Mouse (Mus musculus) left cerebral cortex, postnatal 14 days (tissue): ENCODE measurements around the gene Lilra5. TPM values are rescaled to one million over a fixed set of nuclear protein-coding genes. Genes with fewer than 3 reads are reported as not detected.
"Not testable (repeated sequence)": the region's sequence is repeated elsewhere in the genome, so short reads cannot be mapped to it uniquely, and the experiment has no call there.

Experiments
- DNase-seq, 2 experiments: peaks; one replicate each; pipeline ENCODE4 v3.0.0; 2021 to 2022; ENCODE audit warnings: low spot score in 2 of 2, mixed read lengths in 1 of 2
- intact Hi-C: fragments of 180-260 bp; cut with DNase I; formaldehyde crosslinking; loops from one replicate; pipeline ENCODE4 v1.15.1; 2025
- long read RNA-seq, 2 experiments: library from polyadenylated mRNA; stranded (forward); transcript quantifications; one replicate each; pipeline ENCODE4 v2.0.0; 2021
- total RNA-seq, 2 experiments: library from RNA; stranded (reverse); gene quantifications; 2 replicates each; pipeline ENCODE4 v1.2.3; 2021

Lilra5 gene
- not detected for total RNA-seq
- long read RNA-seq, experiment 1 = 0 reads
- long read RNA-seq, experiment 2 = 0 reads

DNA sequence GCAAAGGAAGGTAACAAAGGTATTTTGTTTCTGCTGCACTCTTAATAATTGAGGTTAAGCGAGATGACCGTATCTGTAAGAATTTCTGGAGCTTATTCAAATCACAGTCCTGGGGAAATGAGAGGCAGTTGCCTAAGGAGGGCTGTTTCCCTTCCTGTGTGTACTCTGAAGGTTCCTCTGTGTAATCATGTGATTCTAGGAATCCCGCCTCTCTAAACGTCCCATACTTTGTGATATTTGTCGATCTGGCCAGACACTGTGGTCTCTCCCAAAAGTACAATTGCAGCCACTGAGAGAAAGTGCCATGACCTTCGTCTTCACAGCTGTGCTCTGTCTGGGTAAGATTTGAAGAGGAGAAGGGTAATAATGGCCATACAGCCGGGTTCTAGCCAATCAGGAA lies at the start of gene Lilra5:
Gene Lilra5, plus strand, starts transcription at position 301 of the 400 bp plus-strand sequence.
- DNase-seq = no peak
- intact Hi-C loops = no loop called here

DNA sequence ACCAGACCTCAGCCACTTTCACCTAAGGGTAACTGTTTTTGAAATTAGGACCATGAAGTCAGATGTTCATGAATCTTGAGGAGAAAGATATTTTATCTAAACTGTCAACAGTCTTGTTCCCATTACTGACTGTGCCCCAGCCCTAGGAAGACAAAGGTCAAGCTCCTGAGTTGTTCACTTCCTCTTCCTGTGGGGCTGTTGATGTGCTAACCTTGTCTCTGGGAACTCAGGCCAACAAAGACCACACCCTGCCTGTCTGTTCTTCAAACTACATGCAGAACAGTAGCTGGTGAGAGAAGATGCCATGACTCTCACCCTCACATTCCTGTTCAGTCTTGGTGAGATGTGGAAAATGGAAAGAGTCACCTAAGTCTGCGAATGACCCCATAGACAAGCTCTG lies 30.4 kb upstream of the Lilra5 start:
- intact Hi-C loops = no loop called here
- DNase-seq = no peak

DNA sequence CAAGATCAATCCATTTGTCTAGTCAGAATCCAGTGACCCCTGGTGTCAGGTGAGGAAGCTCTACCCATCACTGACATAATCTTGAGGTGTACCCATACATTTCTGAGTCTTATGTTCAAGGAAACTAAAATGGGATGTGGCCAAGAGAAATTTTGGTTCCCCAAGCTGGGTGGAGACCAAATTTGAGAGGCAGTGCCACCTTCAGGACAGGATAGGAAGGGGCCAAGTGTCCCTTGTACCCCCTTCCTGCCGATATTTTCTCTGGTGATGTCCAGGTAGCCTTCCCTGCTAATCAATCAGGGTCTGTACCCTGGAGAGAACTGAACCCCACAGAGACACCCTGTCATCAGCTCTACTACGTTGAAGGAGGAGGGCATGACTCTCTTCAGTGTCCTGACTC lies 28.9 kb upstream of the Lilra5 start:
- no peak for DNase-seq
- intact Hi-C loops = no loop called here

DNA sequence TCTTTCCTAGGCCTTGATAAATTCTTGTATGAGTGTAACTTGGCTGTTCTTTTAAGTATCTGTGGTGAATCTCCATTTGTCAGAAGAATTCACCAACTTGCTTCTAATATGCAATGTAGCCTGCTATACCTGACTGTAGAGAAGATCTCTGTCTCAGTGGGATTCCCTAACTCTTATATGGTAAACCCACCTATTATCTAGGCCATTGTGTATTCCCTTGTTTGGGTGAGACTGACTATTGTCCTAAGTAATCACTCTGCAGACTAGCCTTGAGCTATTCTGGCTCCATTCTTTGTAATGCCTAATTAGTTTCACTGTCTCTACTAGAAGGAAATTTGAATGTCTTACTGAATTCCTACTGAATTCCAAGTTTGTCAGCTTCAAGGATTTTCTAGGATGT lies 24.1 kb upstream of the Lilra5 start:
- intact Hi-C loops = loop anchor here (10.0 kb wide), 1 partner anchor 51 kb away; no protein-coding TSS in a partner anchor
- not testable (repeated sequence) for DNase-seq

DNA sequence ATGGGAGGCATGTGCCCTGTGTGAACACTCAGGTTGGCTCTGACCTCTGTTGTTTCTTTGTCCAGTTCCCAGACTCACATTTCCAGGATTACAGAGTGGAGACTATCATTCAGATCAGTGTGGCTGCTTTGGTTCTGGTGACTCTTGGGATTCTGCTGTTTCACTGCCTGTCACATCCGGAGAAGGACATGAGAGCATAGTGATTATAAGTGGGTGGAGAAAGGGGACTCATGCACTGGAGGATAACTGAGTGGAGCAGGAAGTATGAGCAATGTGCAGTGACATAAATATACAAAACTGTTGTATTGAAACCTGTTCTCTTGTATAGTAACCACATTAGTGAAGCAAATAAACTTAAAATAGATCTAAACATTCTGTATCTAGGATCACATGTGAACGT lies 22.2 kb upstream of the Lilra5 start:
- no peak for DNase-seq
- intact Hi-C loops = loop anchor here (10.0 kb wide), 1 partner anchor 49 kb away; no protein-coding TSS in a partner anchor

DNA sequence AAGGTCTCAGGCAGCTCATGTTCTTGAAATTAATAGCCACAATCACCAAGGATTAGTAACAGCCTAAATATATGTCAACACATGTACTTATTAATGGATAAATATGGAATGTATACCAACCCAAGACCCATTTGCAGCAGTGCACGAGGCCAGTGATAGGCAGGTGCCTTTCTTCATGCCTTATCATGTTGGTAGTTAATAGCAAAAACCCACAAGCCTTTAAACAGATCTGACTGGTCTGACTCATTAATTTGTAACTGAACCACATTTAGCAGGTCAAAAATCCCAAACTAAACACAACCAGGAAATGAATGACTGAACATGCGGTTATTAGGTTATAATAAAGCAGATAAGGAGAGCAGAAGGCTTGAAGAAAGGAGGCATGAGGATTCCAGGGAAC lies 21.7 kb upstream of the Lilra5 start:
- DNase-seq = no peak
- intact Hi-C loops = loop anchor here (10.0 kb wide), 1 partner anchor 49 kb away; no protein-coding TSS in a partner anchor

DNA sequence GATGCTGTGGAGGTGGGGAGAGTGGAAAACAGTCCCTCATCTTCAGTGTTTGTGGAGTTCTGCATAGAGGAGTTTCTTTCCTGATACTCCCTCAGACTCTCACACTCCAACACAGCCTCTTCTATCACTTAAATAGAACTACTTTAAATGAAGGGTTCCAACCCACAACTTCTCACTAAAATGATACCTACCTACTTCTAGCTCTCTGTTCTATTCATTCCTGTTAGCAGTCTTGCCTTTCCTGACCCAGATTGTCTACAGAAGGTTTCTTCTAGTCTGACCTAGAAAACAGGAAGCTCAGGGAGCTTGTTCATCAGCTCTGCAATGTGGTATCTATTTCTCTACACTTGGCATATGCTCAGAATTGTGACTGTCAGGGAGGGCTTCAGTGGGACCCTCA lies 2.0 kb upstream of the Lilra5 start:
- no peak for DNase-seq
- intact Hi-C loops = no loop called here

DNA sequence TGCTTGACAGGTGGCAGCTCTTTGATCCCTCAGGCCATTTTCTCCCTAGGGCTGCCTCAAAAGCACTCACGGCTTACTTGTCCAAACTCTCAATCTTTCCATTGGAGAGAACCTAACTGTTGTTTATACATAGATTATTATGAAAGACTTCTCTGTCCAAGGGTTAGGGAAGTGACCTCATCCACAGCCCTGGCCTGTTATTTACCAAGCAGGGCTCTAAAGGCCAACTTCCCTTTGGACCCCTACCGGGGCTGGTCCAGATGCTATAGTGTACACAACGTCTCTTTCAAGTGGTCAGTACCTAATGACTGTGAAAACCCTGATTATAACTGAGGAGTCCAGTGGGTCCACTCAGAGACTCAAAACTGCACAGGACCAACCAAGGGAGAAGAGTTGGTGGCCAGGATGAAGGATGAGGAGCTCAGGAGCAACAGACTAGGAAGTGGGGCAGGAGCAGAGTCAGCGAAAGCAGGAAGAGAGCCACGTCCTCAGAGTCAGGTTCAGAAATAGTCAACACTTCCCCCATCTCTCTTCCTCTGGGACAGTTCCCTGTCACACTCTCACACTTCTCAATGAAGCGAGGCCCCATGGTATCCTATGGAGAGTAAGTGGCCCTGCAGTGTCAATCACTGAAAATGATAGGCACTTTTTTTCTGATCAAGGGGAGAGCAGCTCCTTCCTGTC lies 1.6 kb downstream of the Lilra5 start:
- no peak for DNase-seq
- intact Hi-C loops = no loop called here

DNA sequence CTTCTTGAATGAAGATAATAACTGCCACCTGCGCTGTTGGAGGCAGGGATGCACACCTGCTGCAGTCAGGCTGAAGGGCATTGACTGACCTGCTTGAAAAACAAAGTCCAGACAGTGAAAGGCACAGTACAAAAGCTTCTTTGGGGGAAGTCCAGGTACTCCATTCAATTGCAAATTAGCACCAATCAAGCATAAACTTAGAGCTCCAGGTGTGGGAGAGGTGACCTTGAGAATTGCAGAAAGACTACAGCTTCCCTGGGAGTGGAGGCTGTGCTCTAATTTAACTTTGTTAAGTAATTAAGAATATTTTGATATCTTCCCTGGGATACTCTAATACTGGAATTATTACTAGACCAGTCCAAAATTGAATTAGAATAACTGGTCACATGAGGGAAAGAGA lies 13.7 kb downstream of the Lilra5 start:
- DNase-seq, intact Hi-C loops: not testable (repeated sequence)

DNA sequence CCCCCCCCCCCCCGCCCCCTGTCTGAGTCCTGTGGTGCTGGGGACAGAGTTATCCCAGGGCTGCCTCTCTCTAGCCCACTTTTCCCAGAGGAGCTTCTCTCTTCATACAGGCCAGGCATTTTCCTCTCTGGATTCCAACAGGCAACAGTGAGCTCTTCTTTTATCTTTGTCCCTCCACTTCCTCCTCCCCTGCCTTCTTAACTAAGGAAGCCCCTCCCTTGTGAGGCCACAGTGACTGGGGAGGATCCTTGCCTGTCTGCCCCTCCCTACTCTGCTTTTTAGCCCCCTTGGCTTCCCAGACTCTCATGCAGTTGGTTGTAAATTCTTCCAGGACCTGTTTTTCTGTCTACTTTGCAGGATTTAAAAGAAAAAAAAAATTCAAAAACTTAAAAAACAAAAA lies 18.5 kb downstream of the Lilra5 start:
- DNase-seq, intact Hi-C loops: not testable (repeated sequence)

DNA sequence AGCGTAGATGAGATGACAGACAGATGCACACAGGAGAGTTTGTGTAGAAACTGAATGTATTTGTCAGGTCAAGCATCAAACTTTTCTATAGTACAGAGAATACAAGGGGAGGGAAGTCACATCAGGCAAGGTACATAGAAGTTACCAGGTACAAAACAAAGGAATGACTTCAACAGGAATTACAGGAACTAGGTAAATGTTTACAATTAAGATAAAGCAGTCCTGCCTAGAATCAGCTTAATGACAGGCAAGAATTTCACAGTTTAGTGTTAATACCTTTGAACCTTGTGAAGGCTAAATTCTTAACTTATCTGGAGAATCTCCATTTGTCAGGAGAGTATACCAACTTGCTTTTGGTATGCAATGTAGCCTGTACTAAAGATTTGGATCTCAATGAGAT lies 23.0 kb downstream of the Lilra5 start:
- intact Hi-C loops = loop anchor here (10.0 kb wide), 1 partner anchor 46 kb away; no protein-coding TSS in a partner anchor
- not testable (repeated sequence) for DNase-seq

DNA sequence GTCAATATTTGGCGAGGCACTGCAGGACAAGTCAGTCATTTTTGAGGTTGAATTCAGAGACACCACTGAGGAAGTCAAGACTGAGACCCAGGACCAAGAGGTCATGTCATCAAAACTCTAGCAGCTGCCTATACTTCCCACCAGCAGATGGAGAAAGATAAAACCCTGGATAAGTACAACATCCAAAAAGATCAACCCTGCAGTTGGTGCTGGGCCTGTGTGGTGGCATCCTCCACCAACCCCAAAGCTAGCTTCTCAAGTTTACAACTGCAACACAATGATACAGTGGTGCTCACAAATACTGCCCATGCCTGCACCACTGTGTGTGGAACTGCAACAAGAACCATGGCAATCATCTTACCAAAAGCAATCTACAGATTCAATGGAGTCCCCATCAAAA lies 34.6 kb downstream of the Lilra5 start:
- intact Hi-C loops = not testable (repeated sequence)

DNA sequence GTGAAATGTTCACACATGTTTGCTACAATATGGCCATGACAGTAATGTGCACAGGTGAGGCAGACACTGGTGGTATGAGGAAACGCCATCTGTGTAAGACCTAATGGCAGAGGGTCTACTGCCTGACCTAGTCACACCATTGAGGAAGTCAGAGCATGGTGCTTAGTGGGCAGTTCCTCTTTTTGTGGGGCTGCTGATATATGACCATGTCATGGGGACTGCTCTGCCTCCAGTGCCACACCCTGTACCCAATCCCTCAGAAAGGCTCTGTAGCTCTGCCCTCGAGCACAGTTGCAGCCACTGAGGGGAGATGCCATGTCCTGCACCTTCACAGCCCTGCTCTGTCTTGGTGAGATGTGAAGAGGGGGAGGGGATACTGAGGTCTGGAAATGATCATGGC lies 36.3 kb downstream of the Lilra5 start:
- intact Hi-C loops, DNase-seq: not testable (repeated sequence)

More for the DNA sequence above, 34.6 kb downstream of the Lilra5 start:
- not testable (repeated sequence) for DNase-seq

DNA sequence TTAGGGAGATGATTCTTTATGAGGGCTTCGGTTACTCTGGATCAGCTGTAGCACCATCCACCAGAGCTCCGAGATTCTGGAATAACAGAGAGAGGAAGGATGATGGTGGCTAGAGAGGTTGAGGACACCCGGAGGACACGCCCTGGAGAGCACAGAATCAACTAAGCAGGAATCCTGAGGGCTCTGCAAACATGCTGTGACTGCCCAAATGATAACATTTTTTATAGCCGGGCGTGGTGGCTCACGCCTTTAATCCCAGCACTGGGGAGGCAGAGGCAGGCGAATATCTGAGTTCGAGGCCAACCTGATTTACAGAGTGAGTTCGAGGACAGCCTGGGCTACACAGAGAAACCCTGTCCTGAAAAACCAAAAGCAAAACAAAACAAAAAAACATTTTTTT lies 37.9 kb downstream of the Lilra5 start:
- intact Hi-C loops, DNase-seq: not testable (repeated sequence)

DNA sequence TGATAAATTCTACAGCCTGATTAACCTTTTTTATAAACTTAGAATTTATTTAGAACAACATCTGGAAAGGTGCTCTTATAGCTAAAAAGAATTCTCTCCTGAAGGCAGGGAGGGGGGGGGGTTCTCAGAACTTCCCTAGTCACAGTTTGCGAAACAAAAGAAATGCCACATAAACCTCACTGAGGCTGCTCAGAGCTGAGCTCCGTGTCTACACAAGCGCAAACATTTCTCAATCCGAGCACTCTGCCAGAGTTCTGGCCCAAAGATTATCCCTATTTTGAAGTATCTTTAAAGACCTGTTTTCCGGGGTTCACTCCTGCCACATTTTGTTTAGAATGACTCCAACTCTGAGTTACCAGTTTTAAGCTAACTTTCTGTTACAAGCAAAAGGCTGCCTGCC lies 55.1 kb downstream of the Lilra5 start:
- no peak for DNase-seq
- intact Hi-C loops = no loop called here

Other genes with a start within 250 kb of the Lilra5 start
- 1 to 10 TPM; 6.5 to 6.7 TPM for gene Lair1, start 174.6 kb upstream of the Lilra5 start, total RNA-seq
- gene Ttyh1, start 118.3 kb upstream of the Lilra5 start, total RNA-seq = 100 to 1,000 TPM; 837 to 867 TPM
- 100 to 1,000 TPM; 152 TPM for gene Leng8, start 100.7 kb upstream of the Lilra5 start, total RNA-seq
- gene Leng9, start 87.4 kb upstream of the Lilra5 start, total RNA-seq = 1 to 10 TPM; 6.1 to 6.7 TPM
- 1 to 10 TPM; 2.4 to 3.2 TPM for gene Cdc42ep5, start 72.9 kb upstream of the Lilra5 start, total RNA-seq
- not detected for gene Ncr1, start 100.0 kb downstream of the Lilra5 start, total RNA-seq
- gene Gp6, start 160.0 kb downstream of the Lilra5 start, total RNA-seq = under 1 TPM in 1 of 2 experiments, not detected in 1; 0.13 TPM
- gene Rdh13, start 207.9 kb downstream of the Lilra5 start, total RNA-seq = 10 to 100 TPM; 27.1 to 29.4 TPM
- gene Eps8l1, start 222.9 kb downstream of the Lilra5 start, total RNA-seq = 1 to 10 TPM; 3.3 to 5.1 TPM